Mouse (Mus musculus) heart, embryonic 14.5 days (tissue): ENCODE results near the gene Tipin. TPM values are rescaled to one million over a fixed set of nuclear protein-coding genes. Genes with fewer than 3 reads are reported as not detected.
A peak's percentile ranks its signal among the peaks of the same experiment; 100 is the strongest.

Experiments
- ATAC-seq: fragments of 200-750 bp; cut with Nextera tagmentation; 2 replicates; pipeline ENCODE4 v1.8.0; 2017; ENCODE audit warnings: low read depth, moderate TSS enrichment; ENCODE audit not compliant: insufficient number of reproducible peaks, insufficient read depth, low FRiP score
- H3K27ac ChIP-seq, 2 experiments: fragments of 200-500 bp in 1 of 2; fragments of 300-500 bp in 1 of 2; sonication (generic) in 1 of 2; replicated peaks in 1 of 2; 2 replicates each; pipeline ENCODE4 v1.5.1; 2012 to 2014; ENCODE audit warnings: low read depth in 2 of 2, low read length in 2 of 2, control low read depth in 1 of 2, mild to moderate bottlenecking in 1 of 2, mixed read lengths in 1 of 2; ENCODE audit not compliant: control insufficient read depth in 1 of 2, insufficient read depth in 1 of 2
- H3K27me3 ChIP-seq: fragments of 300-500 bp; sonication (generic); 2 replicates; pipeline ENCODE4 v1.6.1; 2014; ENCODE audit warnings: mild to moderate bottlenecking, low read length, control low read depth; ENCODE audit not compliant: control insufficient read depth, insufficient read depth
- H3K36me3 ChIP-seq: fragments of 300-500 bp; sonication (generic); 2 replicates; pipeline ENCODE4 v1.6.1; 2014; ENCODE audit warnings: mild to moderate bottlenecking, control low read depth, low read length, mixed read lengths; ENCODE audit not compliant: control insufficient read depth, insufficient read depth
- H3K4me1 ChIP-seq, 2 experiments: fragments of 200-500 bp in 1 of 2; fragments of 300-500 bp in 1 of 2; sonication (generic) in 1 of 2; 2 replicates each; pipeline ENCODE4 v1.6.1; 2012 to 2014; ENCODE audit warnings: low read length in 2 of 2, control low read depth in 1 of 2, mixed read lengths in 1 of 2; ENCODE audit not compliant: control insufficient read depth in 2 of 2, insufficient read depth in 2 of 2
- H3K4me2 ChIP-seq: fragments of 300-500 bp; sonication (generic); 2 replicates; pipeline ENCODE4 v1.6.1; 2014; ENCODE audit warnings: mild to moderate bottlenecking, low read length
- H3K4me3 ChIP-seq, 2 experiments: fragments of 200-500 bp in 1 of 2; fragments of 300-500 bp in 1 of 2; sonication (generic) in 1 of 2; 2 replicates each; pipeline ENCODE4 v1.5.1; 2012 to 2014; ENCODE audit warnings: low read length in 2 of 2, mild to moderate bottlenecking in 2 of 2, control low read depth in 1 of 2, low read depth in 1 of 2, moderate library complexity in 1 of 2; ENCODE audit not compliant: control insufficient read depth in 1 of 2, insufficient read depth in 1 of 2
- H3K9ac ChIP-seq: fragments of 300-500 bp; sonication (generic); 2 replicates; pipeline ENCODE4 v1.6.1; 2014; ENCODE audit warnings: mild to moderate bottlenecking, low read length
- H3K9me3 ChIP-seq: fragments of 300-500 bp; sonication (generic); 2 replicates; pipeline ENCODE4 v1.6.1; 2016; ENCODE audit warnings: low read length, control low read depth; ENCODE audit not compliant: control insufficient read depth
- WGBS: fragments of 180-500 bp; shearing (Covaris S2); extraction: QIAGEN DNeasy Blood & Tissue Kit; methylation state at CpG from one replicate; pipeline ENCODE4 v1.1.7; 2014; 5-methylcytosine and 5-hydroxymethylcytosine counted together
- polyA plus RNA-seq: library from polyadenylated mRNA; unstranded; fragments of >200 nt; fragmentation: Nextera tagmentation; extraction: Ambion mirVana; gene quantifications from 2 replicates; pipeline ENCODE4 v1.2.1, GENCODE M21; 2014

Gene Tipin
- polyA plus RNA-seq = 117 and 119 TPM in 2 replicates

DNA sequence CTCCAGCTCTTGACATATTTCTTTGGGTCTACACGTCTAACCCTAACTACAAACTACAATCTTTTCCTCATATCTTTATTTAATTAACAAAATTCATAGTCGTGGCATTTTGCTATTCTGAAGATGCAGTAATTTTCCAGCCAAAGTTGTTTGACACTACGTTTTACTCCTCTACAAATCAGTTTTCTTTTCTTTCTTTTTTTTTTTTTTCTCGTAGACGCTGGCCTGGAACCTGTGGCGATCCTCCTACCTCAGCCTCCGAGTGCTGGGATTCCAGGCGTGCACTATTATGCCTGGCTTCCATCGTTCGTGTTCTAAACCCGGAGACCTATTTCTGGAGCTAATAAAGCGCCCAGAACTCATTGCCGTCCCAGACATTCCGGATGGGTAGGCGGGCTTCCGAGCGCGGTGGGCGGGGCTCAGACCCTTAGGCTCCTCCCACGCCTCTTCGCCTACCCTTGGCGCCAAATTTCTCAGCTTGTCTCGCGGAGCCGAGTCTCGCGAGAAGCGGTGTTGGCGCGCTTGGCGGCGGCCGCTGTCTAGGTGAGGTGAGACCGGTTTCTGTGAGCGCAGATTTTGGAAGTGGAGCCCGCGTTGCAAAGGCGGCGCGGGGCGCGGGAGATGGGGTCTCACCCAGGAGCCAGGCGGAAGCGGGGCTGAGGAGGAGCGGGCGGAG is at the start of gene Tipin:
Gene Tipin (plus strand): TSS at position 477 of the 676 bp plus-strand sequence.
- Histone ChIP-seq H3K27me3 (no peaks in the 10 kb centered on the region), H3K9ac (peak within 1 kb of the TSS; percentile 89), H3K4me1 (peaks cover 3 to 10% of the 10 kb centered on the region in 2 experiments; a peak in 3 of 4 replicates), H3K4me2 (peak within 1 kb of the TSS; percentile 72), H3K4me3 (peak within 1 kb of the TSS; percentile 68 to 74), H3K36me3 (peaks cover 4% of the 10 kb centered on the region; the same call in 1 of the 2 replicates), H3K27ac (peak within 1 kb of the TSS; percentile 84 to 85), H3K9me3 (no peaks in the 10 kb centered on the region)
- peak; percentile 91 for ATAC-seq
- 2% methylated on average over 46 of the region's 46 CpGs for WGBS

DNA sequence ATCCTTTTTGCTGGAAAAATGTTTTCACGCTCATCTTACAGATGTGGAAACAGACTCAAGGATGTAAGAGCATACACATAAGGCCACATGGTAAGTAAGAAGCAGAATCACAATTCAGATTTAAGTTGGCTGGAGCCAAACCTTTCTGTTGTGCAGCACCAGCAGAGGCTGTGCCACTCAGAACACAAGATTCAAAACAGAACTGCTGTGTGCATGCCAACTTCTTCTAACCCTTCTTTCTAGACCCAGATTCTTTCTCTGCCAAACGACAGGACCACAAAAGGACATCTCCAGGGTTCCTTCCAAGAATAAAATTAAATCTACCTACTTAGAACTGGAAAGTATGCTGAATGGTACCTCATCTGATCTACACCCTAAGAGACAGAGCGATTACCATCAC is 49.7 kb upstream of the Tipin start:
- H3K9ac ChIP-seq = no peak overlapping the region
- H3K27ac ChIP-seq = peak overlapping the region; percentile 36 to 67
- H3K36me3 ChIP-seq = peaks cover 5% of the 10 kb centered on the region; the same call in 1 of the 2 replicates
- no peak overlapping the region for H3K4me2 ChIP-seq
- H3K4me3 ChIP-seq = no peak overlapping the region
- no peak for ATAC-seq
- no peaks in the 10 kb centered on the region for H3K9me3 ChIP-seq
- H3K27me3 ChIP-seq = no peaks in the 10 kb centered on the region
- 72% methylated on average over 3 of the region's 3 CpGs for WGBS
- H3K4me1 ChIP-seq = peaks cover 9 to 27% of the 10 kb centered on the region in 2 experiments

DNA sequence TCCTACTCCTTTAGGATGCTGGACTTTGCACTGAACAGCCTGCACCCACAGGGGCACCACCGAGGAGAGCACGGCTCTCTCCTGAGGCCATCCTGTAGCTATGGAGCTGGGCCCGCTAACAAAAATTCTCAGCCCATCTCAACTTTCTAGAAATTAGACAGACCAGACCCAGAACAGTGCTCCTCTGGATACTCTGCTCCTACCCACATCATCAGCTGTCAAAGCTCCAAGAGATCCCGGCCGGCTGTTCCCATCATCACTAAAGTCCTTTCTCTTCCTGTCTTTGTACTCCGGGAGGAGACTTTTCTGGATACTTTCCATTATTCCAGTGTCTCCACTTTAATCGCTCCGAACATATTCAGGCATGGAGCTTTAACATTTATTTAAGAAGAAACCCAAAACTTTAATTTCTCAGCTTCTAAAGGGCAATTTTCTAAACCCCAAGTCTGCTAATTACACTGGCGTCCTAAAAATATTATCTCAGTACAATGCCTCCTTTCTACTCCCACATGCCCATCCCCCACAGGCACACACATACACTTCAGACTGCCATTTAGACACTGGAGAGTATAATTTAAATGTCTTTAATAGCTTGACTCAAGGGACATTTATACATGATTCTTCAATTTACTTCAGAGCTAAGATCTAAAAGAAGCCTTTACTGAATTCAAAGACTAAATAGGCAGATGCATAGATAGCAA is 49.0 kb upstream of the Tipin start:
- no peak for ATAC-seq
- peaks cover 5% of the 10 kb centered on the region; the same call in 1 of the 2 replicates for H3K36me3 ChIP-seq
- no peaks in the 10 kb centered on the region for H3K9me3 ChIP-seq
- H3K9ac ChIP-seq = no peak overlapping the region
- no peak overlapping the region for H3K4me2 ChIP-seq
- no peaks in the 10 kb centered on the region for H3K27me3 ChIP-seq
- no peak overlapping the region for H3K4me3 ChIP-seq
- peak overlapping the region; percentile 36 to 67; a peak in 2 of 4 replicates for H3K27ac ChIP-seq
- WGBS = 45% methylated on average over 9 of the region's 9 CpGs
- peaks cover 9 to 26% of the 10 kb centered on the region in 2 experiments for H3K4me1 ChIP-seq

DNA sequence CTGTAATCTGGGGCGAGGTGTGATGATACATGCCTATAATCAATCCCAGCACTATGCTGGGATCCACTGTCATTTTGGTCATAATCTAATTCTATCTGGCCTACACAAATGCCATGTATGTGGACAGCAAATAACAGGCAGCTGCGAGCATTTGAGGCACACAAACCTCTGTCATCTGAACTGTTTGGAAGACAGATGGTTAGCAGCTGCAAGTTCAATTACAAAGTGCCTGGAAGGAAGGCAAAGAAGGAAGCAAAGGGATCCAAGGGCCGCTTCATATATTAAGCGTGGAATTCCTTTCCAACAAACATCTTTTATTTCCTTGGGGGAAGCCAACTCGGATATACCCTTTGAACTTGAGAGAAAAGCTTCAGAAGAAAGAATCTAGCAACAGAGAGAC is 47.7 kb upstream of the Tipin start:
- no peak for ATAC-seq
- Histone ChIP-seq H3K9ac (no peak overlapping the region), H3K4me3 (no peak overlapping the region), H3K36me3 (peaks cover 5% of the 10 kb centered on the region; the same call in 1 of the 2 replicates), H3K27ac (no peak overlapping the region), H3K9me3 (no peaks in the 10 kb centered on the region), H3K27me3 (no peaks in the 10 kb centered on the region), H3K4me2 (no peak overlapping the region), H3K4me1 (peaks cover 9 to 23% of the 10 kb centered on the region in 2 experiments)
- 82% methylated on average over 5 of the region's 5 CpGs for WGBS

DNA sequence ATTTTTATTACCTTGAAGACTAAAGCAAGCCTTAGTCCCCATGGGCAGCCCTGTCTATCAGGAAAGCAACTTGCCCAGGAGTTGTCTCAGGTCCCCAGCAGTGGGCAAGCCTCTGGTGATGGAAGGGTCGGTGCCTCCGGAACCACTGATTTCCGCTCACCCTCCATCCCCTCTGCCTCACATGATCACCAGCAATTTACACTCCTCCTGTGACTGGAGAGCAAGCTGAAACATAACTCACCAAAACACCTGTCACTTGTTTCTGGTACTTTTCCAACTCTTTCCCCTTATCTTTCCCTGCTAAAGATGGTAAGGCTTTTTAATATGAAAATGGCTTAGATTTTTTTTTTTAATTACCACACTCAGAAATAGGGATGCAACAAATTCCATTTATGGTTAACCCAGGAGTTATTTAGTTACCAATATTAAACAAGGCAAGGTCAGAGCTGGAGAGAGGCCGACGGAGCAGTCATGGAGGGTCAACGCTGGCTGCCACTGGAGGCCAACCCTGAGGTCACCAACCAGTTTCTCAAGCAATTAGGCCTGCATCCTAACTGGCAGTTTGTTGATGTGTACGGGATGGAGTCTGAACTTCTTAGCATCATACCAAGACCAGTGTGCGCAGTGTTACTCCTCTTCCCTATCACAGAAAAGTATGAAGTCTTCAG is 46.5 kb upstream of the Tipin start, which contains the start of gene Uchl4:
Gene Uchl4 (plus strand): TSS at position 434 of the 668 bp plus-strand sequence.
- no peak for ATAC-seq
- H3K27me3 ChIP-seq = no peaks in the 10 kb centered on the region
- H3K27ac ChIP-seq = peak within 1 kb of the TSS in 1 of 2 experiments; percentile 39; a peak in 1 of 4 replicates
- WGBS = 91% methylated on average over 8 of the region's 8 CpGs
- no peak within 1 kb of the TSS for H3K9ac ChIP-seq
- H3K36me3 ChIP-seq = peaks cover 5% of the 10 kb centered on the region; the same call in 1 of the 2 replicates
- H3K4me2 ChIP-seq = no peak within 1 kb of the TSS
- H3K4me1 ChIP-seq = peaks cover 9 to 21% of the 10 kb centered on the region in 2 experiments
- no peak within 1 kb of the TSS for H3K4me3 ChIP-seq
- no peaks in the 10 kb centered on the region for H3K9me3 ChIP-seq

DNA sequence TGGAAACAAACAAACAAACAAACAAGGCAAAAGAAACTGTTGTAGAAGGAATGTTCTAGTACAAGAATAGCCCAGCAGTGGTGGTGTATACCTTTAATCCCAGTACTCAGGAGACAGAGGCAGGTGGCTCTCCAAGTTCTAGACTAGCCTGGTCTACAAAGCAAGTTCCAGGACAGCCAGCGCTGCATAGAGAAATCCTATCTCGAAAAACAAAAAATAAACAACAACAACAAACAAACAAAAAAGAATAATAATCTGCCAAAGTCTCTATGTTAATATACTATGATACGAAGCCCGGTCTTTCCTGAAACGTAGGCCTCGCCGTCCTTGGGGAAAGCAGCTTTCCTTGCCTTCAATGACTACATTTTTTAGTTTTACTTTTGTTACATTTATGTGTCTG is 45.3 kb upstream of the Tipin start:
- peaks cover 5% of the 10 kb centered on the region; the same call in 1 of the 2 replicates for H3K36me3 ChIP-seq
- H3K4me1 ChIP-seq = peaks cover 14 to 23% of the 10 kb centered on the region in 2 experiments
- H3K4me3 ChIP-seq = no peak overlapping the region
- no peak overlapping the region for H3K4me2 ChIP-seq
- H3K9me3 ChIP-seq = no peaks in the 10 kb centered on the region
- no peaks in the 10 kb centered on the region for H3K27me3 ChIP-seq
- no peak for ATAC-seq
- H3K9ac ChIP-seq = no peak overlapping the region
- 96% methylated on average over 7 of the region's 7 CpGs for WGBS
- no peak overlapping the region for H3K27ac ChIP-seq

DNA sequence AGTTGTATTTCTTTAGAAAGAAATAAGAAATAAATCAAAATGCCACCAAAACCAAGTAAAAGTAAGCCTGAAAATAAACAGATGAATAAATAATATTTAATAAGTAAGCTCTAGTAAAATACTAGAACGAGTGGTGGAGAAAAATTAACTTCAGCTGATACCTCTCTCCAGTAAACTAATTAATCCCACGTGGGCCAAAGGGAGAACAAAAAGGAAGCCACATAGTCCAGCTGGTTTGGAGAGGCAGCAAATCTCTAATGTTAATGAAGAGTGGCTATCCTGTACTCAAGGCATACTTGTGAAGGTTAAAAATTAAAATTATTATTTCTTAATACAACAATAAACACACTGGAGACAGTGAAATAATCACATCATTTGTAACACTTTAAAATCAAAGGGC is 41.3 kb upstream of the Tipin start:
- Histone ChIP-seq H3K4me3 (no peak overlapping the region), H3K9me3 (no peaks in the 10 kb centered on the region), H3K9ac (peak overlapping the region; percentile 32; the same call in 1 of the 2 replicates), H3K4me1 (peaks cover 6 to 10% of the 10 kb centered on the region in 2 experiments), H3K27ac (no peak overlapping the region), H3K27me3 (no peaks in the 10 kb centered on the region), H3K36me3 (peaks cover 5% of the 10 kb centered on the region; the same call in 1 of the 2 replicates), H3K4me2 (peak overlapping the region; percentile 47; the same call in 1 of the 2 replicates)
- WGBS = 47% methylated on average over 2 of the region's 2 CpGs
- ATAC-seq = no peak
